Mouse (Mus musculus): ENCODE data around the gene Abraxas2. TPM values are rescaled to one million over a fixed set of nuclear protein-coding genes. Genes with fewer than 3 reads are reported as not detected.
A peak's percentile ranks its signal among the peaks of the same experiment; 100 is the strongest.

The Abraxas2 gene
- polyA plus RNA-seq, 3 experiments from 2014 or later, result 34.6 to 40.0 (median 35.9) TPM

DNA sequence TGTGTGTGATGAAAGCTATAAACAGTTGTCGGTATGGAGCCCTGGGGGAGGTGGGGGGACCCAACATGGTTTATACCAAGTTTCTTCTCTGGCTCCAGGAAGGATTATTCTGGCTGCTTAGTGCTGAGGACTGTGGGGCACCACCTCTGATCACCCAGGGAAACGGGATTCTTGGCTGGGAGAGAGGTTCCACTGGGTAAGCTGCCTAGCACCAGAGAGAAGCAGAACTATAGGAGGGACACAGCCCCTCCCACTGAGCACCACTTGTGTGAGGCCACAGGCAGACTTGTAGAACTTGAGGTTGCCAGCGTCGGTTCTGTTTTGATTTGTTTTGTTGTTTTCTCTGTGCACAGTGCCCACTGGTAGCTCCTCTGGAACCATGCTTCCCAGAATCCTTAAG, 5.1 kb upstream of the Abraxas2 start:
- ATAC-seq, result no peak

DNA sequence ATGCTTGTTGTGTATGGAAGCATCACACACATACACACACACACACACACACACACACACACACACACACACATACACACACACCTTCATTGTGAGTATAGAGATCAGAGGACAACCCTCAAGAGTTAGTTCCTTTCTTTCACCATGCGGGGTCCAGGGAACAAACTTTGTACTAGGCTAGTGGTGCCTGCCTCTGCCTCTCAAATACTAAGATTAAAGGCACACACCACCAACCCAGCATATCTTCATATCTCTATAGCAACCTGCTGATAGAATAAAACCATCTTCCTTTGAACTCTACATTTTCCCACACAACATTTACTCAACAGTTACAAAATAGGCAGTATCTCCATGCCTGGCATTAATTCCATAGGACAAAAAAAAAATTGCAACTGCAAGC, 2.9 kb upstream of the Abraxas2 start:
- ATAC-seq, result no peak

DNA sequence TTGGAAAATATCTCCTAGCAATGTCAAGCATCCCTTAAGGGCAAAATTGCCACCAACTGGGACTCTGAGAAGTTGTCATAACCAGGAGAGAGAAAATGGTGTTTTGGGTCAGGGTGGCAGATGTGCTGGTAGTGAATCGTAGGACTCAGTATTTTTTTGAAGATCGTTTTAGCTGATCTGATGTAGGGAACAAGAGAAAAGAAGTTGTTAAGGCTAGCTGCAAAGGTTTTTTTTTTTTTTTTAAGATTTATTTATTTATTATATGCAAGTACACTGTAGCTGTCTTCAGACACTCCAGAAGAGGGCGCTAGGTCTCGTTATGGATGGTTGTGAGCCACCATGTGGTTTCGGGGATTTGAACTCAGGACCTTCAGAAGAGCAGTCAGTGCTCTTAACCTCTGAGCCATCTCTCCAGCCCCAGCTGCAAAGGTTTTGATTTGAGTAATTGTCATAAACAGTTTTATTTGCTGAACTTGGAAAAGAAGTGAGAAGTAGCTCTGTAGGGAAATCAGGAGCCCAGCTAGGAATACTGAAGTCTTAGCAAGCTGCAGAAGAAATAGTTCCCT, 899 bp upstream of the Abraxas2 start:
- no peak for ATAC-seq

DNA sequence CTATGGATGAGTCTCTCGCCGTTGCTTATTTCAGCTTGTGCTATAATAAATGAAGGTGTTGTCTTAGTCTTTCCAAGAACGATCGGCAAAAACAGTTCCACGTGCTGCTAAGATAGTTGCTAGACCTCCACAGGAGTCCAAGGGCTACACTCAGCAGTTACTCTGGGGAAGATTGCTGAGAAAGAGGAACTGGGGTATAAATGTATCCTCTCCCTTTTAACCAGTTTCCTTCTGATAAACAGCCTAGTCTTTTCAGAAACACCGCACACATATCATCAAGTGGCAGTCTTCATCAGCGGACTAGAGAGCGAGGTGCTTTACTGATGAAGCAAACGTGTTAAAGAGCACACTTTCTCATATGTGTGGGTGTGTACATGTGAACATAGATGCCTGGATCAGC, 7.3 kb downstream of the Abraxas2 start:
- no peak for ATAC-seq

DNA sequence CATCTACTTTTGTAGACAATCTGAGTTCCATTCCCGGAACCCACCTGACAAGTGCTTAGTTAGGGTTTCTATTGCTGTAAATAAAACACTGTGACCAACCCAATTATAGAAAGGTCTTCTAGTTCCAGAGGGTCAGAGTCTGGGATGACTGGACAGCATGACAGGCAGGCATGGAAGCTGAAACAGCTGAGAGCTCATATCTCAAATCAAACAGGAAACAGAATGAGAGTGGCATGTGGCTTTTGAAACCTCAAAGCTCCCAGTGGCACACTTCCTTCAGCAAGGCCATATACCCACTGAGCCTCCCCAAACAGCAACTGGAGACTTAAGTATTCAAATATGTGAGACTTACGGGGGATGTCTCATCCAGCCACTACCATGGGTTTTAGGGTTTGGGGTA, 14.0 kb downstream of the Abraxas2 start:
- ATAC-seq, result no peak

DNA sequence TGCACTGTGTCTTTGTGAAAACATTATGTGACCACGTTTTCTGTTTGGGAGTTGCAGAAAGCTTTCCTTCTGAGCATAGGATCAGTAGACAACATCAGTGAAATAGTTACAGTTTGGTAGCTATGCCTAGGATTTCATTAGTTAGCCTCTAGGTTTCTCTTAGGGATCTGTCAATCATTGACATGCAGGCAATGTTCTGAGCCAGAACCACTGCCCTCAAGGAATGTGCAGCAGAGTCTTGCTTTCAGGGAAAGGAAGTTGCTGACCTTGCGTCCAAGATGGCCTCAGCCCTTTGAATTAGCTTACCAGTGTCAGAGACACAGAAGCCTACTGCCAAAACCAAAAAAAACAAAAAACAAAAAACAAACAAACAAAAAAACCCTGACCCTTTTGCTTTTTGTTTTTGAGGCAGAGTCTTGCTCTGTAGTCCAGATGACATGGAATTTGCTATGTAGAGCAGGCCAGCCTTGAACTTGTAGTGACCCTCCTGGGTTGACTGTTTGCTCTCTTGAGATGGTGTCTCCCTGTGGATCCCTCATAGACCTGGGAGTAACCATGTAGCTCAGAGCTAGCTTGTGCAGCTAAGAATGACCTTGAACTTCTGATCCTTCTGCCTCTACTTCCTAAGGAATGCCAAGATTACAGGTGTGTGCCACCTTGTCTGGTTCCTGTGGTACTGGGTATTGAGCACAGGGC, 16.5 kb downstream of the Abraxas2 start:
- no peak for ATAC-seq

DNA sequence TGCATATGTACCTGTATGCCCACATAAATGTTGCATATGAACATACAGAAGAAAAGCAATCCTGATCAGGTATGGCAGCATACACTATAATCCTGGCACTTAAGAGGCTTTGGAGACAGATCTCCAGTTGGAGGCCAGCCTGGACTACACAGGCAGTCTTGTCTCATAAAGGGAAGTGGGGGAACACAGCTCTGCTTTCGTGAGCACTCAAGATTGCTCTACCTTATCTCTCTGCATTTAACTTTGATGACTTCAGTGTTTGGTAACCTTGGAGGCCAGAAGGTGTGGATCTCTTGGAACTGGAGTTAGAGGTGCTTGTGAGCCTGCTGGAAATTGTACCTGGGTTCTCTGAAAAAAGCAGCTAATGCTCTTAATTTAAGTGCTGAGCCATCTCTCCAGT, 21.3 kb downstream of the Abraxas2 start:
- no peak for ATAC-seq

DNA sequence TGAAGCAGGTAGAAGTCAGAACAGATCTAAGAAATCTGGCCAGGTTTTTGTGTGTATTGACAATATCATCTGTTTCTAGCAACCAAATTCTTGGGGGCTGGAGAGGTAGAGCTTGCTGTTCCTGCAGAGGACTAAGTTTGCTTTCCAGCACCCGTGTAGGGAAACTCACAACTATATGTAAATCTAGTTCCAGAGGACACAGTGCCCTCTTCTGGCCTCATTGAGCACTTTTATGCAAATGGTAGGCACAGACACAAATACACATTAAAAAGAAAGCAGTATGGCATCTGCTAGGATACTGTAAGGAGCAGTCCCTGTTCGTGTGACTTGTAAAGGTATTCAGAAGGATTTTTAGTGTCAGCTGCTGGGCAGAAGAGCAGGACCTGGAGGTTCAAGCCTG, 23.3 kb downstream of the Abraxas2 start:
- ATAC-seq, result peak; percentile 32

DNA sequence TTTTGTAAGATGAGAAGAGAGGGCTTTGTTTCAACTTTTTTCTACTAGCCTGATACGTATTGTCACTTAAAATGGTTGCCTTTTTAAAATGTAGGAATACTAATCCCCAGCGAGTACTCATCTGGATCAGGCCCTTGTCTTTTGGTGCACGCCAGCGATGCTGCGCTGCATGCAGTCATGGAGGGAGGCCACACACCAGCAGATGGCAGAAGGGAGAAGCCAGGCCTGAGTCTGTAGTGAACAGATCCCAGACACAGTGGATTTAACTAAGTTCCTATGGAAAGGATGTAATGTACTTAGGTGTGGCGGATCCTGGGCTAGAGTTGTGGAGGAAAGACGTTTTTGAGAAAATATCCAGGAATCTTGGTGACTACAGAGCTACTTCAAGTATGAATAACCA, 25.0 kb downstream of the Abraxas2 start:
- no peak for ATAC-seq

DNA sequence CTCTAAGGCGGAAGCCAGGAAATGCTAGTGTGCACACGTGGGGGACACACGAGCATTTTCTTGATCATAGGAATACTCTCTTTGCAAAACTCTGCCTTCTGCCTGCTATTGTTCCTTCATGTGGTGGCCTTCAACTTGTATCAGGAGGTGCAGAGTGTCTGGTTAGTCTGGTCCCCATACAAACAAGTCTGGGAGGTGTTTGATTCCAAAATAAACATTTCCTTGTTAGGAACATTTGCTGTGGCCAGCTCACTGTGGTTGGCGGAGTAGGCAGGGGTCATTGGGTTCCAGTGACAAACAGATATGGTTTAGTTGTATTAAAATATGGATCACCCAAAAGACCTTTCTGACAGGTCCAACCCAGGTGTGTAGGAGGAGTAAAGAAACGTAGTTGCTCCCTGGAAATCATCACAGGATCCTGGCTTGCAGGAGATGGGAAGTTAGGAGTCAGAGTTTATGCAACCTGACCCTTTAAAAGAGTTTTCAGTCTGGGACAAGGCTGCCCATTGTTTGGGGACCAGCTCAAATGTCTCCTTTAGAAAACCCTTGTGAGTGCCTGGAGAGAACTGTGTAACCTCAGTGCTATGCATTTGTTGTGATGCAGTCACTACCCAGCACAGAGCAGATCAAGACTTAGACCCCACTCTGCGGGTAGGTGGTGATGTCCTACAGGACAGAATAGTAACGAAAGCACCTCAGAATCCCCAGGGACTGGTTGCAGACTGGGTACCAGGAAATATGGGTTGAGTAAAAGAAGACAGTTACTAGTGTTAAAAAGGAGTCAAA, 28.2 kb downstream of the Abraxas2 start:
- no peak for ATAC-seq

DNA sequence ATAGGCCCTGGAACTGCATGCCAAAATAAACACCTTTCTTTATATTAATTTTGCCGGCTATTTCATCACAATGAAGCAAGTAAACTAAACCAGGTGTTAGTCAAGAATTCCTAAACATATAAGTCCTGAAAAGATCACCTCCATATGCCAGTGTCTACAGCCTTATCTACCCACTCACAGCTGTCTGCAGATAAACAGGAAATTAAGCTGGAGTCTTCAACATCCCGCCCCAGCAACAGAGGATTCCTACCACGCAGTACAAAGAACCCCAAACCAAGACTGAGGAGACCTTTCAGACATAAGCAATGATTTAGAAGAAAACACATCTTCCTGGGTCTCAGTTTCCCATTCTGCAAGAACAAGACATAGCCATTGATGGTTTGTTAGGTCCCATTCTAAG, 29.0 kb downstream of the Abraxas2 start:
- peak; percentile 74 for ATAC-seq

DNA sequence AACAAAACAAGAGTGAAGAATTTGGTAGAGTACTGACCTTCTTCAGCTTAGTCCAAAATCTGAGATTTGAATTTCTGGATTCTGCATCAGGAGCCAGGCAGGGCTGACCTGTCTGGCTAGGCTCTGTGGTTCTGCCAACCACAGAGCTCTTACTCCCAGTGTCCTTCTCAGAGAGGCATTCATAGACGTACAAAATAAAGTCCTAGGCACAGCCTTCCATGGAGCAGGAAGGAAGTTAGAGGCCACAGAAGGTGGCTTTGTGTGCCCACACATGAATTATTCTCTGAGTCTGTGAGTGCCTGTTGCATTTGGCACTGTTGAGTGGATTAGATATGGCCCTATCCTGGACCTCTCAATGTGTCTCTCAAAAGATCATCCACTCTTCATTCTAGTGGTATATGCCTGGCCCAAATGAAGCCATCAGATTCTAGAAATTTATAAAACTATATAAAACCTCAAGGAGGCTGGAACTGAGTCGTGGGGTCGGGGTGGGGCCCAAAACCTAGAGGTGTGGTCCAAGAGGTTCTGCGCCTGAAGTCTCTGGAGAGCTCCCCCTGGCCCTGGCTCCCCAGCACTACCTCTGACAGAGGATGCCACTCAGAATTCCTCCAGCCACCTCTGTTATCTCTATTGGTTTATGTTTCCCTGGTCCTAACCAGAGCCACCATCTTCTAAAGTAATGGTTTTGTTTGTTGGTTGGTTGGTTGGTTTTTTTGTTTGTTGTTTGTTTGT, 29.7 kb downstream of the Abraxas2 start:
- ATAC-seq, result no peak

DNA sequence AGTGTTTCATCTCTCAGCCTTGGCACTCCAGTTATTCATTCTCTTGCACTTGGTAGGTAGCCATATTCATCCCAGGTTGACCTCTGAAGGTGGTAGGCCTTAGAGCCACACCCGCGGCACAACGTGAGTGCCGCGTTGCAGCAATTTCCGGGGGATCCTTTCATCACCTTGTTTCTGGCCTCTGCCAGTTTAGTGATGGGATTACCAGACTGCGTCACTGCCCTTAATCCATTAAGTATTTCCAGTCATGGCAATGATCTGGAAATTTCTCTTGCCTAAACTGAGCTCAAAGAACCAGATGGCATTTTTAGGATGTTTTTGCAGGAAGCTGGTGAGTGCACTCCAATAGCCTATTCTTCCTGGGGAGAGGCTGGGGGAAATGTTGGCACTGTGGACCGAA, 30.7 kb downstream of the Abraxas2 start:
- ATAC-seq, result no peak

DNA sequence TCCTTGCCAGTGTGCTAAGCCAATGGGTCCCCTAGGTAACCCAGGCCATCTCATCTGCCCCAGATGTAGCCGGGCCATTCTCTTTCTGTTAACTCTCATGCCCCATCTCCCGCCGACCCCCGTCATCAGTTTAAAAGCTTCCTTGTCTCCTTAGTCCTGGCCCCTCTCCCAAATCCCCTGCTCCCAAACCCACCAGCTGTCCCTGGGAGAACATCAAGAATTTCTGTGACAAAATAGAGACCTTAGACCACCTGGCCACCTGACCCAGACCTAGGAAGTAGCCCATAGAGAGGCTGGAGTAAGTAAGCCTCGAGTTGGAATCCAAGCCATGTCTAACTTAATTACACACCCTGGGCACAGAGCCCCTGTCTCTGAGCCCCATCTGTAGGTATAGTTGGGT, 31.2 kb downstream of the Abraxas2 start:
- ATAC-seq, result no peak

DNA sequence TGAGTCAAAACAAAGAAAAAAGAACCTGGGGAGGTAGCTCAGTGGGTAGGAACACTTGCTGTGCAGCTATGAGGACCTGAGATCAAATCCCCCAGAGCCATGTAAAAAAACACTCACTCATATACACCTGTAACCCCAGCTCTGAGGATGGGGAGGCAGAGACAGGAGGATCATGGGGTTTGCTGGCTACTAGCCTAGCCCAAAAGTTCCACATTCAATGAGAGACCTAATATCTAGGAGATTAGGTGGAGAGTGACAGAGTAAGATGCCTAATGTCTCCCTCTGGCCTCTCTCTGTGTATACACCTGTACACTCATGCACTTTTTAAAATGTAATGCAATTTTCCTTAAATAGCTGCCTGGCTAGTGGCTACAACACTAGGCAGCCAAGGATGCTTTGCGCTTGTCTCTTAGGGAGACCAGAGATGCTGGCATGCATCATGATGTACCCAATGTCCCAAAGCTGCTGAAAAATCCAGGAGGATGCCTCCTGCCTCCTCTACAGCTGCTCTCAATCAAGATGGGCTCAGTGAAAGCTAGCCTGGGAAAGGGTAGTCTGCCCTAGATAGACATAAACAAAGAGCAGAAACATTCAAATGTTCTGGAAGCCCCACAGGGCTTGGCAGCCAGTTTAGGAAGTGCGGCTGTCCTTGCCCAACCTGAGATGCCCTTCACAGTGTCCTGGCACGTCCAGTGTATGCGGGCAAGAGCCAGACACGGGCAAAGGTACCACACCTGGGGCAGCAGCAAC, 32.7 kb downstream of the Abraxas2 start:
- no peak for ATAC-seq

DNA sequence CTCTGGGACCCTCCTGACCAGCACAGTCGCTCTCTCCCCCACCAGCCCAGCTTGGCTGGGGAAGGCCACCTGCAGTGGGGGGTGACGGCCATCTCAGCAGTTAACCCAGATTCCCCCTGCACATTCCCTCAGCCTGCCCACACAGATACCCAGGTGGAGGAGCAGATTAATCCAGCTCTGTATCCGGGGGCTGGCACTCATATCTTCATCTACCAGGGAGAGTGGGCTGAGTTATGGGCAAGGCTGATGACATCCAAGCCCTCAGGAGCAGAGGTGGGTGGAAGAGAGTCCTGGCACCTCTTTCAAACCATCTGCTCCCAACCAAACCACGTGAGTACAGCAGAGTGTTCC, 33.3 kb downstream of the Abraxas2 start:
- ATAC-seq, result no peak

DNA sequence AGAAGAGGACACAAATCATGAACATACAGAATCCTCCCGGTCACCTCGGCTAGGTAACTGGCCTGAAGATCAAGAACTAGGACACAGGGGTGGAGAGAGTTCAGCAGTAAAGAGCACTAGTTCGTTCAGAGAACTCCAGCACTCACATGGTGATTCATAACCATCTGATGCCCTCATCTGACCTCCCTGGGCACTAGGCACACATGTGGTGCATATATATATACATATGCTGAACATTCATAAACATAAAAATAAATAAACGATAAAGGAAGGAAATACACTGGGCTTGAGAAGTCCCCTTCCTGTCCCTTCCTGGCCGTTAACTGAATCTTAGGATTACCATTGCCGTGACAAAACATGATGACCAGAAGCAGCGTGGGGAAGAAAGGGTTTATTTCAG, 33.8 kb downstream of the Abraxas2 start:
- ATAC-seq, result no peak

DNA sequence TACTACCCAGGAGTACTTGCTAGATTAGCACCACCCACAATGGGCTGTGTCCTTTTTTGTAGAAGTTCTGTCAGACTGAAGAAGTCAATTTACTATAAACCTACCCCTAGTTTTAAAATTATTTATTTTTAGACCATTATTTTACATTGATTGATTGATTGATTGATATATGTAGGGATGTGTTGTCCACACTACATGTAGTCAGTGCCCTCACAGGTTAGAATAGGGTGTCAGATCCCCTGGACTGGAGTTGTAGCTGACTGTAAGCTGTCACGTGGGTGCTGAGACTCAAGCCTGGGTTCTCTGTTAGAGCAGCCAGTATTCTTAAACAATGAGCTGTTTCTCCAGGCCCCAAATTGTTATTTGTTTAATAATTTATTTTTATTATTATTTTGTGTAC, 34.3 kb downstream of the Abraxas2 start:
- no peak for ATAC-seq

DNA sequence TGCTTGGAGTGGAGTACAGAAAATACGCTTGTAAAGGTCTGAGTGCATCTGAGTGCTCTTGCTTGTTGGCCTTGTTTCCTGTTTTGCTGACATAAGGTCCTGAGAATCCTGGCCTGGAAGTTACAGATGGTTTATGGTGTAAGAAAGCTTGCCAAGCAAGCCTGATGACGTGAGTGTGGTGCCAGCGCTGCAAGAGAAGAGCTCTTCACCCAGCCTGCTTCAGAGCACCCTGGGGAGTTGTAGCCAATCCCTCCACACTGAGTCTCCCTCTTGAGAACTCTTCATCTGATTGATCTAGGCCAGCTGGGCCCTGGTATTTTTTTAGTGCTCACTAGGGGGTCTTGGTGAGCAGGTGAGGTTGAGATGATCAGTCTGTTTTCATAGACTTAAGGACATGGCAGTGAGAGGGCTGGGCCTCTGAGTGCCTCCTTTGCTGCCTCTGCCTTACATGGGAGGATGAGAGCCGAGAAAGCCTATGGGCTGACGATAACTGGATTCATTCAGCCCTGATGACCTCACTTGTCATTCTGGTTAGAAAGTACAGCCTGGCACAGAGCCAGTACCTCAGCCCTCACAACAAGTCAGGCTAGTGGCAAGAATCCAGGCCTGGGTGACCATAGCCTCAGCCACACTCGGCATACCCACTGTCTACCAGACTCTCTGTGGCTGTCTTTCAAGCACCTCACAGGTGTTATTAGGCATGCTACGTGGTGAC, 36.0 kb downstream of the Abraxas2 start:
- no peak for ATAC-seq

DNA sequence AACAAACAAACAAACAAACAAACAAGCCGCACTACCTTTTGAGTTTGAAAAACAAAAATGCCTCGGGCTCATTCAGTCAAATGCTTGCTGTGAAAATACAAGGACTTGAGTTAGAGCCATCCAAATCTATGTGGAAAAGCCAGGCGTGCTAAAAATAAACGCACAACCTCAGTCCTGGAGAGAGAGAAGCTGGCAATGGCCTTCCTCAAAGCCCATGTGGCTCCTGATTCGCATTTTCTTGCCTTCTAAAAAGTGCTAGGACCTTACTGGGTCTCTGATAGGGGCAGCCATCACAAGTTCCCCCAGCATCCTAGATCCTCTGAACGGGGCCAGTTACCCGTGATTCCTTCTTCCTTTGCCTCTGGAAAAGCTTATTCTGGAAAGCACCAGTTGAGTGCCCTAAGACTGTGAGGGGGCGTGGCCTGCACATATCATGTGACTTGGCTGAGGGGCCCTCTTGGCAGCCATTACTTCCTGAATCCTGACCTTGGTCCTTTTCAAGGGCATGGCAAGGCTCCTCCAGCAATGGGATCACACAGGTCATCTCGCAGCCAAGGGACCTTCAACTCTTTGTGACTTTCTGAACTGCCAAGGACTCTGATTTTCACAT, 37.3 kb downstream of the Abraxas2 start:
- ATAC-seq, result no peak

DNA sequence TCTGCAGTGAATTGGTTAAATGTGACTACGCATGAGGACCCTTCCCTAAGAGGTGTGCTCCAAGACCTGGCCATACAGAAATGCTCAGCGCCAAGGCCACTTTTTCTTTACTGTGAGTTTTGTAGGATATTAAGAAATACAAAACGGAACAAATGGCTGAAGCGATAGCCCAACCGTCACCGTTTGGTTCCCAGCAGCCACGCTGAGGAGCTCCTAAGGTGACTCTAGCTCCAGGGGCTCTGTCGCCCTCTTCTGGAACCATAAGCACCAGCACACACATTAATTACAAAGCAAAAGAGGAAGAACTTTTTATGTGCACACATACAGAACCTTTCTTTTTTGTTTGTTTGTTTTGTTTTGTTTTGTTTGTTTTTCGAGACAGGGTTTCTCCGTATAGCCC, 38.2 kb downstream of the Abraxas2 start:
- no peak for ATAC-seq

DNA sequence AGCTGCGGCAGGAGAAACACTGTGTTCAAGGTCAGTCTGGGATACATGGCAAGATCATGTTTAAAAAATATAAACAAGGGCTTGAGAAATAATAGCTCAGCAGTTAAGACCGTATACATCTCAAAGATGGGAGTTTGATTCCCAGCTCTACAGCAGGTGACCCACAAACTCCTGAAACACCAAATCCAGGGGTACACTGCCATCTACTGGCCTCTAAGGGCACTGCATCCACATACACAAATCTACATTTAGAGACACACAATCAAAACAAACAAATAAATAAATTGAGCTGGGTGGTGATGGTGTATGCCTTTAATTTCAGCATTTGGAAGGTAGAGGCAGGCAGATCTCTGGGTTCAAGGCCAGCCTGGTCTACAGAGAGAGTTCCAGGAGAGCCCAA, 39.2 kb downstream of the Abraxas2 start:
- ATAC-seq, result no peak

All from inflammation-experienced regulatory T-cells, adult 6 months (primary cell).